Mouse (Mus musculus) heart, embryonic 13.5 days (tissue): ENCODE measurements around the gene Atf2. TPM values are rescaled to one million over a fixed set of nuclear protein-coding genes. Genes with fewer than 3 reads are reported as not detected.
"Not testable (repeated sequence)": the region's sequence is repeated elsewhere in the genome, so short reads cannot be mapped to it uniquely, and the experiment has no call there.

Experiments used
- ATAC-seq: fragments of 200-750 bp; cut with Nextera tagmentation; 2 replicates; pipeline ENCODE4 v1.8.0; 2017; ENCODE audit warnings: moderate TSS enrichment; ENCODE audit not compliant: insufficient number of reproducible peaks, low FRiP score, low TSS enrichment; ENCODE audit errors: extremely low read depth
- H3K27ac ChIP-seq: fragments of 300-500 bp; sonication (generic); replicated peaks from 2 replicates; pipeline ENCODE4 v1.5.1; 2015; ENCODE audit warnings: moderate library complexity, mild to moderate bottlenecking, inconsistent platforms
- H3K27me3 ChIP-seq: fragments of 300-500 bp; sonication (generic); replicated peaks from 2 replicates; pipeline ENCODE4 v1.6.1; 2015; ENCODE audit warnings: mild to moderate bottlenecking, inconsistent platforms
- H3K36me3 ChIP-seq: fragments of 300-500 bp; sonication (generic); 2 replicates; pipeline ENCODE4 v1.6.1; 2015; ENCODE audit warnings: mild to moderate bottlenecking, inconsistent platforms
- H3K4me1 ChIP-seq: fragments of 300-500 bp; sonication (generic); 2 replicates; pipeline ENCODE4 v1.6.1; 2015; ENCODE audit warnings: inconsistent platforms
- H3K4me2 ChIP-seq: fragments of 300-500 bp; sonication (generic); 2 replicates; pipeline ENCODE4 v1.6.1; 2015; ENCODE audit warnings: inconsistent platforms, mild to moderate bottlenecking, moderate library complexity
- H3K4me3 ChIP-seq: fragments of 300-500 bp; sonication (generic); 2 replicates; pipeline ENCODE4 v1.5.1; 2015; ENCODE audit warnings: moderate library complexity, mild to moderate bottlenecking, inconsistent platforms
- H3K9ac ChIP-seq: fragments of 300-500 bp; sonication (generic); 2 replicates; pipeline ENCODE4 v1.6.1; 2015; ENCODE audit warnings: inconsistent platforms, mild to moderate bottlenecking, moderate library complexity
- H3K9me3 ChIP-seq: fragments of 300-500 bp; sonication (generic); 2 replicates; pipeline ENCODE4 v1.6.1; 2016; ENCODE audit warnings: inconsistent platforms
- WGBS: fragments of 180-500 bp; shearing (Covaris S2); methylation state at CpG from one replicate; pipeline ENCODE4 v1.1.7; 2015; ENCODE audit warnings: mixed read lengths; 5-methylcytosine and 5-hydroxymethylcytosine counted together
- polyA plus RNA-seq: library from polyadenylated mRNA; unstranded; fragments of >200 nt; fragmentation: Nextera tagmentation; extraction: Ambion mirVana; gene quantifications from 2 replicates; pipeline ENCODE4 v1.2.1, GENCODE M21; 2015

Atf2 gene
- polyA plus RNA-seq, 1 experiment from 2014 or later: 33.1 TPM

GRCm38 (mm10) chr2:73910571-73911174 is 18.2 kb upstream of the Atf2 start:
- peak; percentile 26; the same call in 1 of the 2 replicates for ATAC-seq

GRCm38 (mm10) chr2:73909116-73909515 is 16.7 kb upstream of the Atf2 start:
- WGBS: 73% methylated on average over 2 of the region's 2 CpGs
- peaks cover 54% of the 10 kb centered on the region for H3K36me3 ChIP-seq

More at GRCm38 (mm10) chr2:73910571-73911174, 18.2 kb upstream of the Atf2 start:
- Histone ChIP-seq H3K9ac (peak overlapping the region; percentile 100), H3K4me3 (peak overlapping the region; percentile 77), H3K4me1 (peaks cover 21% of the 10 kb centered on the region), H3K9me3 (no peaks in the 10 kb centered on the region), H3K36me3 (peaks cover 42% of the 10 kb centered on the region), H3K4me2 (peak overlapping the region; percentile 68), H3K27me3 (no peaks in the 10 kb centered on the region), H3K27ac (peak overlapping the region; percentile 97)
- under 1% methylated on average over 49 of the region's 50 CpGs for WGBS

GRCm38 (mm10) chr2:73904679-73905078 is 12.2 kb upstream of the Atf2 start:
- H3K27me3 ChIP-seq, H3K9me3 ChIP-seq, H3K4me2 ChIP-seq, H3K4me3 ChIP-seq, H3K9ac ChIP-seq, H3K27ac ChIP-seq, ATAC-seq: not testable (repeated sequence)
- H3K36me3 ChIP-seq: peaks cover 63% of the 10 kb centered on the region
- H3K4me1 ChIP-seq: peaks cover 12% of the 10 kb centered on the region

More at GRCm38 (mm10) chr2:73909116-73909515, 16.7 kb upstream of the Atf2 start:
- Histone ChIP-seq H3K9ac (peak overlapping the region; percentile 52; the same call in 1 of the 2 replicates), H3K9me3 (no peaks in the 10 kb centered on the region), H3K27me3 (no peaks in the 10 kb centered on the region), H3K4me1 (peaks cover 21% of the 10 kb centered on the region), H3K4me2 (peak overlapping the region; percentile 68), H3K4me3 (peak overlapping the region; percentile 29), H3K27ac (no peak overlapping the region)
- ATAC-seq: no peak

- Histone ChIP-seq H3K9me3 (no peaks in the 10 kb centered on the region), H3K4me1 (peaks cover 3% of the 10 kb centered on the region; the same call in 1 of the 2 replicates), H3K9ac (no peak overlapping the region), H3K4me2 (no peak overlapping the region), H3K4me3 (no peak overlapping the region), H3K27me3 (no peaks in the 10 kb centered on the region), H3K36me3 (peaks cover 53% of the 10 kb centered on the region), H3K27ac (no peak overlapping the region)
- 92% methylated on average over 2 of the region's 2 CpGs for WGBS
- no peak for ATAC-seq
Observed at GRCm38 (mm10) chr2:73903536-73903935, 11.1 kb upstream of the Atf2 start.

- not testable (repeated sequence) for ATAC-seq, H3K4me3 ChIP-seq, H3K4me1 ChIP-seq, H3K9me3 ChIP-seq, H3K27ac ChIP-seq, H3K4me2 ChIP-seq, H3K9ac ChIP-seq, H3K27me3 ChIP-seq
- H3K36me3 ChIP-seq: peaks cover 41% of the 10 kb centered on the region
- WGBS: 91% methylated on average over 3 of the region's 3 CpGs
Observed at GRCm38 (mm10) chr2:73902328-73902727, 9.9 kb upstream of the Atf2 start.

GRCm38 (mm10) chr2:73901169-73901568 is 8.7 kb upstream of the Atf2 start:
- no peaks in the 10 kb centered on the region for H3K27me3 ChIP-seq
- H3K9me3 ChIP-seq: no peaks in the 10 kb centered on the region
- H3K27ac ChIP-seq: no peak overlapping the region
- peaks cover 29% of the 10 kb centered on the region for H3K36me3 ChIP-seq
- no peak for ATAC-seq
- no peaks in the 10 kb centered on the region for H3K4me1 ChIP-seq
- no peak overlapping the region for H3K4me3 ChIP-seq
- no peak overlapping the region for H3K9ac ChIP-seq
- no peak overlapping the region for H3K4me2 ChIP-seq

DNA sequence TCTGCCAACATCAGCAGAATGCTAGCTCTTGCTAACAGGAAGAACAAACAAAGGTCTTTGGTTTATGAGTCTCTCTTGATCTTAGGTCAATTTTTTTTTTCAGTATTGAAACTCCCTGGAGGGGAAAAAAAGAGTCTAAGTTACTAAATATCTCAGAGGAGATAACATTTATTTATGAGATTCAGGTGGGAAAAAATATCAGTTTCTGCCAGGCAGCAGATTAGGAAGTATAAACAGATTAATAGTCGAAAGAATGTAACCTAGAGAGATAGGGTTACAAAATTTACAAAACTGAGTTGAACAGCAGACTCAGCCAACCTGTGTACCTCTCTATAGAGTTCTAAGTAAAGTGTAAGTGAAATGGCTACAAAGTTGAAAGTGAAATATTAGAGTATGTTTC is 7.9 kb upstream of the Atf2 start:
- Histone ChIP-seq H3K27me3 (no peaks in the 10 kb centered on the region), H3K27ac (no peak overlapping the region)
- WGBS: 70% methylated on average over 1 of the region's 1 CpGs

GRCm38 (mm10) chr2:73896919-73897318 is 4.5 kb upstream of the Atf2 start:
- not testable (repeated sequence) for H3K4me3 ChIP-seq, H3K9me3 ChIP-seq, H3K9ac ChIP-seq, ATAC-seq, H3K27me3 ChIP-seq, H3K4me1 ChIP-seq, H3K36me3 ChIP-seq, H3K4me2 ChIP-seq, H3K27ac ChIP-seq
- 70% methylated on average over 4 of the region's 4 CpGs for WGBS

More for the DNA sequence above, 7.9 kb upstream of the Atf2 start:
- Histone ChIP-seq H3K9ac (no peak overlapping the region), H3K4me2 (no peak overlapping the region), H3K36me3 (peaks cover 22% of the 10 kb centered on the region), H3K4me1 (no peaks in the 10 kb centered on the region), H3K9me3 (no peaks in the 10 kb centered on the region), H3K4me3 (no peak overlapping the region)
- ATAC-seq: no peak

DNA sequence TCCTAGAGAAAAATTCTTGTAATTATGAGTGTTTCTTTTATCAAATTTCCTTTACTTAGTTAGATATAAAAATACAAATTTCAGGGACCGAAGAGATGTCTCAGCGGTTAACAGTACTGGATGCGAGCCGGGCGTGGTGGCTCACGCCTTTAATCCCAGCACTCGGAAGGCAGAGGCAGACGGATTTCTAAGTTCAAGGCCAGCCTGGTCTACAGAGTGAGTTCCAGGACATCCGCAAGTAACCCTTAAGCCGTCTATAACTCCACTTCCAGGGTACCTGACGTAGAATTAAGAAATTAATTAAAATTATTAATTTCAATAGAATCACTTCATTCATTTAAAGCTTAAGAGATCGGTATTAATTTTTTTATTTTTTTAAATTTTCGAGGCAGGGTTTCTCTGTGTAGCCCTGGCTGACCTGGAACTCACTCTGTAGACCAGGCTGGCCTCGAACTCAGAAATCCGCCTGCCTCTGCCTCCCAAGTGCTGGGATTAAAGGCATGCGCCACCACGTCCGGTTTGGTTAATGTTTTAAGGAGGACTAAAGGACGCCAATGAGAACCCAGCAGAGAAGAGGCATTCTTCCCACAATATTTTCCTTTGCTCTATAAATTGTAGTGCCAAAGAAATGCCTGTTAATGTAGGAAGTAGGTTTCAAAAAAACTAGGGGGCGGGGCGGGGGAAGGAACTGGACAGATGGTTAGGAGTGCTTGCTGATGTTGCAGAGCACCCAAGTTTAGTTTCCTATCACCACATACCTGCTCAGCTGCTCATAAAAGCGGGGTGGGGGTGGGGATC is 1.2 kb upstream of the Atf2 start:
- Histone ChIP-seq H3K27ac (peak overlapping the region; percentile 85), H3K4me2 (peak overlapping the region; percentile 69), H3K4me3 (peak overlapping the region; percentile 99), H3K9ac (peak overlapping the region; percentile 81), H3K36me3 (0 out of 2 replicates have a peak, but pooled peaks cover 2% of the 10 kb centered on the region), H3K4me1 (peaks cover 15% of the 10 kb centered on the region), H3K27me3 (no peaks in the 10 kb centered on the region), H3K9me3 (no peaks in the 10 kb centered on the region)
- ATAC-seq: no peak
- WGBS: 58% methylated on average over 22 of the region's 22 CpGs

GRCm38 (mm10) chr2:73891701-73892463 is 557 bp downstream of the Atf2 start:
- ATAC-seq: peak; percentile 9; the same call in 1 of the 2 replicates
- WGBS: 2% methylated on average over 51 of the region's 54 CpGs
- 0 out of 2 replicates have a peak, but pooled peaks cover 2% of the 10 kb centered on the region for H3K36me3 ChIP-seq
- peaks cover 15% of the 10 kb centered on the region for H3K4me1 ChIP-seq
- peak overlapping the region; percentile 98 for H3K9ac ChIP-seq
- H3K4me2 ChIP-seq: peak overlapping the region; percentile 89
- H3K9me3 ChIP-seq: no peaks in the 10 kb centered on the region
- no peaks in the 10 kb centered on the region for H3K27me3 ChIP-seq
- H3K4me3 ChIP-seq: peak overlapping the region; percentile 99
- H3K27ac ChIP-seq: peak overlapping the region; percentile 94

DNA sequence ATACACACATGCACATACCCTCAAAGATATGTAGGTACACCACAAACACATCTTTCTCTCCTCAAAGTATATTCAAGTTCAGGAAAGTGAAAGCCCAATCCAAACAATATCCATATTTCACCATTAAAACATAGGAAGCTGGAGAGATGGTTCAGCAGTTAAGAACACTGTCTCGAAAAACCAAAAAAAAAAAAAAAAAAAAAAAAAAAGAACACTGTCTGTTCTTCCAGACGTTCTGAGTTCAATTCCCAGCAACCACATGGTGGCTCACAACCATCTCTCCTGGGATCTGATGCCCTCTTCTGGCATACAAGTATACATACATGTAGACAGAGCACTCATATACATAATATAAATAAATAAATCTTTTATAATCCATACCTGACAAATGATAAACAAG is 6.4 kb downstream of the Atf2 start:
- 55% methylated on average over 2 of the region's 2 CpGs for WGBS
- H3K36me3 ChIP-seq: peaks cover 4% of the 10 kb centered on the region; the same call in 1 of the 2 replicates
- no peak for ATAC-seq

More for the DNA sequence above, 6.4 kb downstream of the Atf2 start:
- Histone ChIP-seq H3K27me3 (no peaks in the 10 kb centered on the region), H3K4me1 (peaks cover 3% of the 10 kb centered on the region), H3K4me2 (no peak overlapping the region), H3K9ac (no peak overlapping the region), H3K9me3 (no peaks in the 10 kb centered on the region), H3K27ac (no peak overlapping the region), H3K4me3 (no peak overlapping the region)
